Comparison of ENCODE assay signal across 14 mouse cellular contexts in the genomic region with DNA sequence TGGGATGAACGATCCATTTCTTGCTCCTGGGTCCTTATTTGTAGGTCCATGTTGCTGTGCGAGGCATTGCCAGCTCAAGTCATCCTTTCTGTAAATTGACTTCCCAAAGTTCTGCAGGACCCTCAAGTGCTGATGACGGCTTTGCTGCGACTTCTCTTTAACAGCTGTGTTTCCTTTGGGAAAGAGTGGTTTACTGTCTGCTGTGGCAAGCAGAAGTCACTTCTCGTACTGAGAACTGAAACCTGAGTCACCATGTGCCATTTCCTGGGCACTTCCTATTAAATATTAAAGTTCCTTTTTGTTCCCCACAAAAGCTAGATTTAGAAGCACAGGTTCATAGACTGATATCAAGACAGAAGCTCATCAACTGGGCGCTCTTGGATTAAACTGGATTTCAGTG. TPM values are rescaled to one million over a fixed set of nuclear protein-coding genes. Genes with fewer than 3 reads are reported as not detected.
DNase-seq lines count a peak whose midpoint lies in the region; ATAC-seq lines count a peak whose summit lies in the region.
"Had no signal": no experiment of that assay in that cellular context is flagged by ENCODE, and none has a peak within 500 bp of the region (broad histone marks: within the 10 kb centered on the region; RNA-seq: fewer than 3 reads in every experiment).

No protein-coding gene starts in this region.

- ATAC-seq in common myeloid progenitor, adult 5-6 weeks (replicated peaks; ENCODE audit: low read depth, poor library complexity, severe bottlenecking), result peak; percentile 59
- ATAC-seq: intestine, postnatal 0 days had no signal

- intact Hi-C loops in heart, postnatal 14 days (cut with DNase I), result no loop called here

- DNase-seq in heart, adult 18-20 months, result peak; percentile 16 to 63
- no peak for DNase-seq in heart, postnatal 14 days
- peak; percentile 10 to 23 for DNase-seq in lung, adult 18-20 months
- DNase-seq in lung, postnatal 10 days, result no peak
- peak; percentile 55 for DNase-seq in skeletal muscle tissue, adult 2 months (ENCODE audit: low read depth, low spot score)
- no peak for DNase-seq in left cerebral cortex, adult 8-10 months (ENCODE audit: low spot score in 2 of 2)
- DNase-seq in gastrocnemius, postnatal 4 days (ENCODE audit: low spot score in 2 of 2), result no peak
- DNase-seq: adrenal gland, adult 8-10 months; cerebellum, adult 8-10 months; gastrocnemius, postnatal 10 days; right cerebral cortex, postnatal 25 days; thymus, adult 18-20 months had no signal

RNA-seq across cellular contexts. Expression of a gene that starts 41.8 kb away (rescaled TPM):
- 10 to 100 TPM; 15.1 to 17.2 TPM for total RNA-seq in heart, adult 18-20 months (2021)
- 10 to 100 TPM; 40.2 to 42.8 TPM for total RNA-seq in heart, postnatal 14 days (2021)
- total RNA-seq in common myeloid progenitor, adult 5-6 weeks (2017), result 0.59 TPM in 1 of 2 replicates, not detected in the other
- total RNA-seq in left cerebral cortex, adult 8-10 months (2022), result 10 to 100 TPM; 10.8 to 14.5 (median 12.7) TPM
- 10 to 100 TPM; 94.6 to 96.1 TPM for total RNA-seq in gastrocnemius, postnatal 4 days (2021)

Comparison
In these comparisons a context has a peak if more than half of its experiments do, and no peak if none do; other contexts are left out.
1. DNase-seq: peak in heart, adult 18-20 months (2 of 2), lung, adult 18-20 months (2 of 2) and skeletal muscle tissue, adult 2 months (single experiment); none in heart, postnatal 14 days (0 of 2), lung, postnatal 10 days (single experiment), left cerebral cortex, adult 8-10 months (0 of 2) and gastrocnemius, postnatal 4 days (0 of 2).